Mouse (Mus musculus): ENCODE data around the gene Ppfia3. TPM values are rescaled to one million over a fixed set of nuclear protein-coding genes. Genes with fewer than 3 reads are reported as not detected.

Ppfia3 gene
- polyA plus RNA-seq, 1 experiment from 2014 or later: 4.3 TPM

DNA sequence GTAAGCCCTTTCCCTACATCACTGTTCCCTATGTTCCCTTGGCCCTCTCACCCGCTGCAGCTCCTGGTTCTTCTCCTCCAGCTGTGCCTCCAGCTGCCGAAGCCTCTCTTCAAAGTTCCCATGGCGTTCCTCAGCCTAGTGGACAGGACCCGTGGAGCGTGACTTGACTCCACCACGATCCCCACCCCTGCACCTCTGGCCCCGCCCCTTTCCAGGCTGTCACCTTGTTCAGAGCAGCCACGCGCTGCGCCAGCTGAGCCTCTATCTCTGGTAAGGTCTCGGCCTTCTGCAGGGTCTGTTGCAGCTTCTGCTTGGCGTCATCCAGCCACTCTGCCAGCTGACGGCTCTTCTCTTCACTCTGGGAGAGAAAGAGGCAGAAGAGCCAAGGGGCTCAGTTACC lies 10.7 kb downstream of the Ppfia3 start:
- no peaks in the 10 kb centered on the region for H3K4me1 ChIP-seq (replicated peaks; ENCODE audit: insufficient read depth, low read length)
- no peak overlapping the region for H3K4me2 ChIP-seq (ENCODE audit: low read length)
- WGBS: 26% methylated on average over 13 of the region's 13 CpGs
- no peaks in the 10 kb centered on the region for H3K9me3 ChIP-seq (replicated peaks; ENCODE audit: low read length)
- DNase-seq (ENCODE audit: low spot score) (no peak), ATAC-seq (replicated peaks; ENCODE audit: low FRiP score, low read depth) (peak; percentile 45)
- H3K9ac ChIP-seq (ENCODE audit: low read depth, low read length): no peak overlapping the region
- no peaks in the 10 kb centered on the region for H3K36me3 ChIP-seq (ENCODE audit: insufficient read depth, low read length)
- no peak overlapping the region for H3K27ac ChIP-seq
- H3K4me3 ChIP-seq (replicated peaks; ENCODE audit: low read depth, low read length): no peak overlapping the region
- no peak for TF ChIP-seq CTCF (IDR thresholded peaks at IDR 0.05; ENCODE audit: low read depth)
- H3K27me3 ChIP-seq (ENCODE audit: insufficient read depth, low read length): peaks cover 6% of the 10 kb centered on the region; the same call in 1 of the 2 replicates

GRCm38 (mm10) chr7:45355318-45356020 lies 11.3 kb downstream of the Ppfia3 start:
- H3K9ac ChIP-seq (ENCODE audit: low read depth, low read length): no peak overlapping the region
- peak; percentile 18; the same call in 1 of the 2 replicates for ATAC-seq (replicated peaks; ENCODE audit: low FRiP score, low read depth)

DNA sequence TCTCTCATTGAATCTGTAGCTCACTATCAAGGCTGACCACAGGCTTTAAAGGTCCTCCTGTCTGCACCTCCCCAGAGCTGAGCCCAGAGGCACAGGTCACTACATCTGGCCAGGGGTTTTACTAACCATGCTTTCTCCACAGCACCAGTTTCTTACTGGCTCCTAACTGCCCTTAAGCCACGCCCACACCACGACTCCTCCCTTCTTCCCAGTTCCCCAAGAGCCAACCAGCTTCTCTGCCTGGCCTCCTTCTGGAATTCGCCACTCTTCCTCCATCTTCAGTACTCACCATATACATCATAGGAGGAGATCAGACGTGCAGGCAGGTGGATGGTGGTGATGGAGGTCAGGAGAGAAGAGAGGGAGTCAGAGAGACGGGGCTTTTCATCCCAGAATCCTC lies 13.8 kb downstream of the Ppfia3 start:
- DNase-seq (ENCODE audit: low spot score) (no peak), ATAC-seq (replicated peaks; ENCODE audit: low FRiP score, low read depth) (no peak)
- H3K4me3 ChIP-seq (replicated peaks; ENCODE audit: low read depth, low read length): no peak overlapping the region
- 22% methylated on average over 5 of the region's 5 CpGs for WGBS
- no peak overlapping the region for H3K4me2 ChIP-seq (ENCODE audit: low read length)
- H3K9ac ChIP-seq (ENCODE audit: low read depth, low read length): no peak overlapping the region
- no peak overlapping the region for H3K27ac ChIP-seq
- no peaks in the 10 kb centered on the region for H3K9me3 ChIP-seq (replicated peaks; ENCODE audit: low read length)
- TF ChIP-seq CTCF (IDR thresholded peaks at IDR 0.05; ENCODE audit: low read depth): no peak
- no peaks in the 10 kb centered on the region for H3K4me1 ChIP-seq (replicated peaks; ENCODE audit: insufficient read depth, low read length)
- no peaks in the 10 kb centered on the region for H3K27me3 ChIP-seq (ENCODE audit: insufficient read depth, low read length)
- H3K36me3 ChIP-seq (ENCODE audit: insufficient read depth, low read length): no peaks in the 10 kb centered on the region

More at GRCm38 (mm10) chr7:45355318-45356020, 11.3 kb downstream of the Ppfia3 start:
- Histone ChIP-seq H3K27me3 (ENCODE audit: insufficient read depth, low read length) (peaks cover 6% of the 10 kb centered on the region; the same call in 1 of the 2 replicates), H3K4me3 (replicated peaks; ENCODE audit: low read depth, low read length) (no peak overlapping the region), H3K36me3 (ENCODE audit: insufficient read depth, low read length) (no peaks in the 10 kb centered on the region), H3K27ac (no peak overlapping the region), H3K4me1 (replicated peaks; ENCODE audit: insufficient read depth, low read length) (no peaks in the 10 kb centered on the region), H3K4me2 (ENCODE audit: low read length) (no peak overlapping the region), H3K9me3 (replicated peaks; ENCODE audit: low read length) (no peaks in the 10 kb centered on the region)
- TF ChIP-seq CTCF (IDR thresholded peaks at IDR 0.05; ENCODE audit: low read depth): no peak
- WGBS: 74% methylated on average over 15 of the region's 15 CpGs
- no peak for DNase-seq (ENCODE audit: low spot score)

DNA sequence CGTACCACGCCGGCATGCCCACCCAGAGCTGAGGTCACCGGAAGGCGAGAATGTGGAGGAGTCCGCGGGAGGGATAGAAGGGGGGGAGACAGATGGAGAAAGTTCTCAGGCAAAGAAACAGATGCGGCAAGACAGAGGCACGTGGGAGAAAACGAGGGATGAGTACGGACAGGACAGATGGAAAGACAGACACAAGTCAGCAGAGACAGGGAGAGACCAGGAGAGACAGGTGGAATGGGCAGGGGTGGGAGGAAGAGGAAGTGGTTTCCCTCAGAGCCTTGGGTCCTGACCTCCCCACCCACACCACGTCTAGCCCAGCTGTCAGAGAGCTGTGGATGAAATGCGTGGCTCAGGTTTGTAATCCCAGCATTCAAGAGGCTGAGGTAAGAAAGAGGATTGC lies 19.9 kb downstream of the Ppfia3 start:
- WGBS: 68% methylated on average over 13 of the region's 13 CpGs
- Histone ChIP-seq H3K27ac (no peak overlapping the region), H3K36me3 (ENCODE audit: insufficient read depth, low read length) (no peaks in the 10 kb centered on the region), H3K27me3 (ENCODE audit: insufficient read depth, low read length) (no peaks in the 10 kb centered on the region), H3K4me3 (replicated peaks; ENCODE audit: low read depth, low read length) (no peak overlapping the region), H3K9ac (ENCODE audit: low read depth, low read length) (no peak overlapping the region), H3K4me1 (replicated peaks; ENCODE audit: insufficient read depth, low read length) (no peaks in the 10 kb centered on the region), H3K9me3 (replicated peaks; ENCODE audit: low read length) (no peaks in the 10 kb centered on the region), H3K4me2 (ENCODE audit: low read length) (no peak overlapping the region)
- DNase-seq (ENCODE audit: low spot score): no peak
- no peak for ATAC-seq (replicated peaks; ENCODE audit: low FRiP score, low read depth)
- TF ChIP-seq CTCF (IDR thresholded peaks at IDR 0.05; ENCODE audit: low read depth): no peak

DNA sequence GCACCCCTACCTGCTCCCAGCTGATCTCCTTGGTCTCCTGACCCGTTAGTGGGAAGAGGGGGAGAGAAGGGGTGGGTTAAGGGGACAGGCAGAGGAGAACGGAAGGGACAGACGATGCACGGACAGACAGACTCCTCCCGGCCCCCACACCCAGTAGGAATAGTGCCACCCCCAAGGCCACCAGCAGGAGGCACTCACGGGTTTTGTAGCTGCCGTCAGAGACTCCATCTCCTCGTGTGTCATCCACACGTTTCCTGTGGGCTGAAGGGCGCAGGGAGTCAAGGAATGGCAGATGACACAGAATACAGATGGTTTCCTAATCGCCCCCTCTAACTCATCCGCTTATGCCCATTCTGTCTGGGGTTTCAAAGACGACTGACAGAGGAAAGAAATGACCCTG lies 23.3 kb downstream of the Ppfia3 start:
- H3K36me3 ChIP-seq (ENCODE audit: insufficient read depth, low read length): no peaks in the 10 kb centered on the region
- no peaks in the 10 kb centered on the region for H3K9me3 ChIP-seq (replicated peaks; ENCODE audit: low read length)
- ATAC-seq (replicated peaks; ENCODE audit: low FRiP score, low read depth) (no peak), DNase-seq (ENCODE audit: low spot score) (no peak)
- H3K4me1 ChIP-seq (replicated peaks; ENCODE audit: insufficient read depth, low read length): peaks cover 17% of the 10 kb centered on the region
- H3K27ac ChIP-seq: no peak overlapping the region
- WGBS: 27% methylated on average over 13 of the region's 13 CpGs
- H3K27me3 ChIP-seq (ENCODE audit: insufficient read depth, low read length): no peaks in the 10 kb centered on the region
- no peak overlapping the region for H3K9ac ChIP-seq (ENCODE audit: low read depth, low read length)
- no peak overlapping the region for H3K4me2 ChIP-seq (ENCODE audit: low read length)
- TF ChIP-seq CTCF (IDR thresholded peaks at IDR 0.05; ENCODE audit: low read depth): peak; percentile 53
- H3K4me3 ChIP-seq (replicated peaks; ENCODE audit: low read depth, low read length): no peak overlapping the region

GRCm38 (mm10) chr7:45342081-45342480 lies 24.7 kb downstream of the Ppfia3 start:
- TF ChIP-seq CTCF (IDR thresholded peaks at IDR 0.05; ENCODE audit: low read depth): no peak
- no peak for ATAC-seq (replicated peaks; ENCODE audit: low FRiP score, low read depth)

More at GRCm38 (mm10) chr7:45342081-45342480, 24.7 kb downstream of the Ppfia3 start:
- Histone ChIP-seq H3K9ac (ENCODE audit: low read depth, low read length) (no peak overlapping the region), H3K4me1 (replicated peaks; ENCODE audit: insufficient read depth, low read length) (peaks cover 25% of the 10 kb centered on the region), H3K27me3 (ENCODE audit: insufficient read depth, low read length) (no peaks in the 10 kb centered on the region), H3K4me3 (replicated peaks; ENCODE audit: low read depth, low read length) (no peak overlapping the region), H3K9me3 (replicated peaks; ENCODE audit: low read length) (no peaks in the 10 kb centered on the region), H3K36me3 (ENCODE audit: insufficient read depth, low read length) (no peaks in the 10 kb centered on the region), H3K27ac (no peak overlapping the region), H3K4me2 (ENCODE audit: low read length) (no peak overlapping the region)
- DNase-seq (ENCODE audit: low spot score): no peak
- 90% methylated on average over 11 of the region's 11 CpGs for WGBS
